Mouse (Mus musculus) olfactory bulb, adult 2 months (tissue): ENCODE results near the gene Katna1. TPM values are rescaled to one million over a fixed set of nuclear protein-coding genes. Genes with fewer than 3 reads are reported as not detected.
A peak's percentile ranks its signal among the peaks of the same experiment; 100 is the strongest.

Source experiments
- H3K27ac ChIP-seq: fragments of 200-500 bp; 2 replicates; pipeline ENCODE4 v1.5.1; 2012; ENCODE audit warnings: low read depth, low read length; ENCODE audit not compliant: insufficient read depth
- H3K4me1 ChIP-seq: fragments of 200-500 bp; 2 replicates; pipeline ENCODE4 v1.6.1; 2012; ENCODE audit warnings: low read length; ENCODE audit not compliant: control insufficient read depth, insufficient read depth
- H3K4me3 ChIP-seq: fragments of 200-500 bp; 2 replicates; pipeline ENCODE4 v1.5.1; 2012; ENCODE audit warnings: mild to moderate bottlenecking, low read depth, low read length, moderate library complexity; ENCODE audit not compliant: insufficient read depth
- CTCF ChIP-seq: fragments of 200-500 bp; IDR thresholded peaks from 2 replicates; pipeline ENCODE4 v1.5.1; 2012; ENCODE audit warnings: low read depth, mild to moderate bottlenecking, low read length, moderate library complexity; ENCODE audit not compliant: insufficient read depth
- POLR2A ChIP-seq: fragments of 200-500 bp; IDR thresholded peaks from 2 replicates; pipeline ENCODE4 v1.6.1; 2012; ENCODE audit warnings: mild to moderate bottlenecking, low read depth, low read length, moderate library complexity; ENCODE audit not compliant: insufficient read depth
- WGBS: fragments of 180-500 bp; shearing (Covaris S2); methylation state at CpG from one replicate; pipeline ENCODE4 v1.1.7; 2018; 5-methylcytosine and 5-hydroxymethylcytosine counted together
- polyA plus RNA-seq: library from polyadenylated mRNA; stranded (reverse); fragments of >200 nt; gene quantifications from 2 replicates; pipeline ENCODE4 v1.2.4, GENCODE M21; 2012; ENCODE audit warnings: low replicate concordance; ENCODE audit not compliant: missing spikeins, insufficient read depth, insufficient read length

The Katna1 gene
- polyA plus RNA-seq, 1 experiment, result not detected

- WGBS, result 95% methylated on average over 4 of the region's 4 CpGs
- TF ChIP-seq CTCF (no peak), POLR2A (no peak)
- Histone ChIP-seq H3K4me3 (no peak overlapping the region), H3K27ac (no peak overlapping the region), H3K4me1 (no peaks in the 10 kb centered on the region)
These were observed 46.5 kb downstream of the Katna1 start for GRCm38 (mm10) chr10:7772346-7772745.

DNA sequence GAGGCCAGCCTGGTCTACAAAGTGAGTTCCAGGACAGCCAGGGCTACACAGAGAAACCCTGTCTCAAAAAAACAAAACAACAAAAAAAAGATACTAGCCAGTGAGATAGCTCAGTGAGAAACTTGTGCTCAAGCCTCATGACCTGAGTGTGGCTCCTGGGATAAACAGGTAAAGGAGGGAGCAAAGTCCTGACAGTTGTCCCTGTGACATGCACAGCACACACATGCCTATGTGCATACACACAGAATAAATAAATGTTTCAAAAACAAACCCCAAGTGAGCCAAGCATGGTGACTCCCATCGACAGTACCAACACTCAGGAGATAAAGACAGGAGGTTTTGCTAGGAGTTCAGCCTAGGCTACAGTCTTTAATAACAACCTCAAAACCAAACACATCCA lies 47.0 kb downstream of the Katna1 start:
- 90% methylated on average over 1 of the region's 1 CpGs for WGBS
- H3K27ac ChIP-seq, result no peak overlapping the region
- no peaks in the 10 kb centered on the region for H3K4me1 ChIP-seq
- TF ChIP-seq CTCF (no peak), POLR2A (no peak)
- no peak overlapping the region for H3K4me3 ChIP-seq

- Histone ChIP-seq H3K27ac (no peak overlapping the region), H3K4me1 (peaks cover 4% of the 10 kb centered on the region; the same call in 1 of the 2 replicates), H3K4me3 (no peak overlapping the region)
- TF ChIP-seq CTCF (no peak), POLR2A (no peak)
- 90% methylated on average over 8 of the region's 8 CpGs for WGBS
These were observed 49.6 kb downstream of the Katna1 start for GRCm38 (mm10) chr10:7775421-7775820.

GRCm38 (mm10) chr10:7778361-7778760 lies 52.6 kb downstream of the Katna1 start:
- peaks cover 4% of the 10 kb centered on the region; the same call in 1 of the 2 replicates for H3K4me1 ChIP-seq
- H3K4me3 ChIP-seq, result no peak overlapping the region
- 91% methylated on average over 3 of the region's 3 CpGs for WGBS
- no peak overlapping the region for H3K27ac ChIP-seq
- TF ChIP-seq CTCF (no peak), POLR2A (no peak)

- Histone ChIP-seq H3K4me3 (peak overlapping the region; percentile 97), H3K4me1 (peaks cover 4% of the 10 kb centered on the region; the same call in 1 of the 2 replicates), H3K27ac (no peak overlapping the region)
- TF ChIP-seq POLR2A (no peak), CTCF (no peak)
- WGBS, result 20% methylated on average over 7 of the region's 7 CpGs
These were observed 54.0 kb downstream of the Katna1 start for GRCm38 (mm10) chr10:7779751-7780237.

DNA sequence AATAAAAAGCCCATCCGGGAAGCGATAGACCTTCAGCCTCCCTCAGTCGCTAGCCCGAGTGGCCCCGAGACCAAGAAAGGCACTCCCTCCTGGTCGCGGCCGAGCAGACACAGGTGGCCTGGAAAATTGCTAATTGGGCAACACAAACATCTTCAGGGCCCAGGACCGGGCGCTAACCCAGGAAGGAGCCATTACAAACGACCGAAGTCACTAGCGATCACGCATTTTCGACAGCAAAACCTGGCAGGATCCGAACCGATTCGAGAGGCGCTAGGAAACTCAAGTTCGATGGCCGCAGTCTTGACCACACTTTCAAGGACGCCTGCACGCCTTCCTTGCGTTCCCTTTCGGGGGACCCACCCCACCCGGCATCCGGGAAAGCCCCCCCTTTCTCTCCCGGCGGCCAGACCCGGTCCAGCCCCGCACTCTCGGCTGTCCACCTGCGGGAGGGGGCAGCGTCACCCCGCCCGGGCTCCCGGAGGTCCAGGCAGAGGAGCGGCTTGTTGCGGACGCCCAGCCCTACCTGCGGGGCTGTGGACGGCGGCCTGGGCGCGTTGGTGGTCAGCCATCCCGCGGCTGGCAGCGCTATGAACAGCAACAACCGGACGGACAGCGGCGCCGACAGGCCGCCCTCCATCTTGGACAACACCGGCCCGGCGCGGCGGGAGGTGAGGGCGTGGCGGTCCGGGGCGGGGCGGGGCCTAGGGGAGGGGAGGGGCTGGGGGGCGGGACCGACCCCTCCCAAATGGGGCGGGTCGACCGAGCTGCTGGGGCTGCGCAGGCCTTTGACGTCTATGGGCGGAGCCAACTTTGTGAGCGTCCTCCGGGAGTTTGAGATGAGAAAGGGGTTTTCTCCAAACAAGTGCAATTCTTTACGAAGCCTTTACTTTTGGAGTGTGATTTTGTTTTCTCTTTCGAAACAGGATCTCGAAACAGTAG lies 54.7 kb downstream of the Katna1 start:
- Histone ChIP-seq H3K4me1 (peaks cover 4% of the 10 kb centered on the region; the same call in 1 of the 2 replicates), H3K4me3 (peak overlapping the region; percentile 97), H3K27ac (no peak overlapping the region)
- TF ChIP-seq CTCF, result no peak
- no peak for TF ChIP-seq POLR2A
- WGBS, result under 1% methylated on average over 77 of the region's 77 CpGs

DNA sequence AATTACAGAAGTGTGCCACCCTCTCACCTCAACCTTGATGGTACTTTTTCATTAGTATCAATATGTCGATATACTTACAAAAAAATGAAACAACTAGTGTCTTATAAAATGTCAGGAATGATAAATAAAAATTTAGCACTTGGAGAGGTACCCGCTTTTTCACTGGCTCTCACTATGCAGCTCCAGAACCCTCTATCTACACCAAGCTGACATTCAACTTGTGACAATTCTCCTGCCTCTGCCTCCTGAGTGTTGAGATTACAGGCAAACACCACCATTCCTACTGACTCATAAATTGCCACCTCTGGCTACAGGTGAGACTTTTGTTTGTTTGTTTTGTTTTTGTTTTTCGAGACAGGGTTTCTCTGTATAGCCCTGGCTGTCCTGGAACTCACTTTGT lies 55.4 kb downstream of the Katna1 start:
- no peak overlapping the region for H3K27ac ChIP-seq
- WGBS, result 47% methylated on average over 3 of the region's 3 CpGs
- peaks cover 4% of the 10 kb centered on the region; the same call in 1 of the 2 replicates for H3K4me1 ChIP-seq
- TF ChIP-seq CTCF (no peak), POLR2A (no peak)
- H3K4me3 ChIP-seq, result no peak overlapping the region

DNA sequence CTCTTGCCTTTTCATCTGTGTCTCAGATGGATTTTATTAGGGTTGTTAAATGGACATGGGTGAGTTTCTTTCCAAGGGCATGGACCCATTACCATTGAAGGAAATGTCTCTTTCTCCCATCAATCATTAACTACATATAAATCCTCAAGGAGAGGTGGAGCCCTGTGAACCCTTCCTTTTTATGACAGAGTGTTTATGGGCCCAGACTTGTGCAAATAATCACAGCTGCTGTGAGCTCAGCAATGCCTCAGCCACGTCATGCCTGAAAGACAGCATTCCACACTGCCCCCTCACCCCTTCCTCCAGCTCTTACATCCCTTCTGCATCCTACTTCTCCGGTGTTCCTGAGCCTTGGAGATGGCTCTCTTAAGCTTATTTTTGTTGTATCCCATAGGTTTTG lies 61.5 kb downstream of the Katna1 start:
- Histone ChIP-seq H3K4me1 (no peaks in the 10 kb centered on the region), H3K4me3 (no peak overlapping the region), H3K27ac (no peak overlapping the region)
- no peak for TF ChIP-seq CTCF
- TF ChIP-seq POLR2A, result no peak
- 55% methylated on average over 2 of the region's 2 CpGs for WGBS

- Histone ChIP-seq H3K27ac (0 out of 2 replicates have a peak overlapping the region, but pooled peaks have one; percentile 16), H3K4me1 (peaks cover 2% of the 10 kb centered on the region), H3K4me3 (peak overlapping the region; percentile 70)
- TF ChIP-seq CTCF (no peak), POLR2A (no peak)
- 1% methylated on average over 10 of the region's 10 CpGs for WGBS
These were observed 66.5 kb downstream of the Katna1 start for GRCm38 (mm10) chr10:7792254-7792750.
